Mouse (Mus musculus): ENCODE data around the gene Ncor2. TPM values are rescaled to one million over a fixed set of nuclear protein-coding genes. Genes with fewer than 3 reads are reported as not detected.

Gene Ncor2
- total RNA-seq, 2 experiments from 2014 or later = 228 to 270 TPM

- H3K27ac ChIP-seq = no peak overlapping the region
- no peak for TF ChIP-seq CTCF (IDR thresholded peaks at IDR 0.05)
- DNase-seq (ENCODE audit: extremely low spot score in 1 of 2, low spot score in 2 of 2) = no peak
- no peak overlapping the region for H3K4me3 ChIP-seq
- intact Hi-C loops (cut with DNase I) = no loop called here
These were observed 58.3 kb downstream of the Ncor2 start for GRCm38 (mm10) chr5:125120517-125121303.

- intact Hi-C loops (cut with DNase I) = no loop called here
- Histone ChIP-seq H3K27ac (no peak overlapping the region), H3K4me3 (no peak overlapping the region)
- no peak for DNase-seq (ENCODE audit: extremely low spot score in 1 of 2, low spot score in 2 of 2)
- TF ChIP-seq CTCF (IDR thresholded peaks at IDR 0.05) = no peak
These were observed 61.8 kb downstream of the Ncor2 start for GRCm38 (mm10) chr5:125117238-125117637.

- intact Hi-C loops (cut with DNase I) = loop anchor here (2.0 kb wide), 1 partner anchor 28 kb away; no protein-coding TSS in a partner anchor
- no peak for TF ChIP-seq CTCF (IDR thresholded peaks at IDR 0.05)
- peak in 1 of 2 experiments; percentile 32 for DNase-seq (ENCODE audit: extremely low spot score in 1 of 2, low spot score in 2 of 2)
- Histone ChIP-seq H3K27ac (no peak overlapping the region), H3K4me3 (no peak overlapping the region)
These were observed 66.0 kb downstream of the Ncor2 start for GRCm38 (mm10) chr5:125113029-125113428.

- Histone ChIP-seq H3K27ac (peak overlapping the region; percentile 55; the same call in 1 of the 2 replicates), H3K4me3 (no peak overlapping the region)
- intact Hi-C loops (cut with DNase I) = loop anchor here (2.0 kb wide), 1 partner anchor 28 kb away; no protein-coding TSS in a partner anchor
- DNase-seq (ENCODE audit: extremely low spot score in 1 of 2, low spot score in 2 of 2) = no peak
- no peak for TF ChIP-seq CTCF (IDR thresholded peaks at IDR 0.05)
These were observed 66.4 kb downstream of the Ncor2 start for GRCm38 (mm10) chr5:125112588-125112987.

- TF ChIP-seq CTCF (IDR thresholded peaks at IDR 0.05) = no peak
- DNase-seq (ENCODE audit: extremely low spot score in 1 of 2, low spot score in 2 of 2) = peak in 1 of 2 experiments; percentile 48
- intact Hi-C loops (cut with DNase I) = no loop called here
- H3K4me3 ChIP-seq = no peak overlapping the region
- peak overlapping the region; percentile 3; the same call in 1 of the 2 replicates for H3K27ac ChIP-seq
These were observed 67.9 kb downstream of the Ncor2 start for GRCm38 (mm10) chr5:125111137-125111536.

- H3K4me3 ChIP-seq = no peak overlapping the region
- TF ChIP-seq CTCF (IDR thresholded peaks at IDR 0.05) = no peak
- H3K27ac ChIP-seq = no peak overlapping the region; the same call in 1 of the 2 replicates
- intact Hi-C loops (cut with DNase I) = no loop called here
- DNase-seq (ENCODE audit: extremely low spot score in 1 of 2, low spot score in 2 of 2) = no peak
These were observed 68.3 kb downstream of the Ncor2 start for GRCm38 (mm10) chr5:125110722-125111121.

- no peak overlapping the region for H3K4me3 ChIP-seq
- H3K27ac ChIP-seq = no peak overlapping the region
- no peak for DNase-seq (ENCODE audit: extremely low spot score in 1 of 2, low spot score in 2 of 2)
- no peak for TF ChIP-seq CTCF (IDR thresholded peaks at IDR 0.05)
- intact Hi-C loops (cut with DNase I) = no loop called here
These were observed 68.8 kb downstream of the Ncor2 start for GRCm38 (mm10) chr5:125110196-125110595.

- intact Hi-C loops (cut with DNase I) = loop anchor here (1.0 to 5.0 kb wide), 2 partner anchors 161 to 205 kb away; no protein-coding TSS in a partner anchor
- H3K4me3 ChIP-seq = no peak overlapping the region
- TF ChIP-seq CTCF (IDR thresholded peaks at IDR 0.05) = peak; percentile 71
- no peak overlapping the region for H3K27ac ChIP-seq
- DNase-seq (ENCODE audit: extremely low spot score in 1 of 2, low spot score in 2 of 2) = peak; percentile 47 to 50
These were observed 71.9 kb downstream of the Ncor2 start for GRCm38 (mm10) chr5:125107011-125107651.

GRCm38 (mm10) chr5:125106191-125106590 lies 72.8 kb downstream of the Ncor2 start:
- intact Hi-C loops (cut with DNase I) = loop anchor here (5.0 kb wide), 1 partner anchor 204 kb away; no protein-coding TSS in a partner anchor
- Histone ChIP-seq H3K27ac (no peak overlapping the region; the same call in 1 of the 2 replicates), H3K4me3 (no peak overlapping the region)
- no peak for TF ChIP-seq CTCF (IDR thresholded peaks at IDR 0.05)
- DNase-seq (ENCODE audit: extremely low spot score in 1 of 2, low spot score in 2 of 2) = peak; percentile 43 to 51

GRCm38 (mm10) chr5:125104841-125105240 lies 74.2 kb downstream of the Ncor2 start:
- TF ChIP-seq CTCF (IDR thresholded peaks at IDR 0.05) = no peak
- Histone ChIP-seq H3K4me3 (no peak overlapping the region), H3K27ac (no peak overlapping the region)
- intact Hi-C loops (cut with DNase I) = loop anchor here (5.0 kb wide), 1 partner anchor 203 kb away; no protein-coding TSS in a partner anchor
- DNase-seq (ENCODE audit: extremely low spot score in 1 of 2, low spot score in 2 of 2) = no peak

GRCm38 (mm10) chr5:125103396-125103795 lies 75.6 kb downstream of the Ncor2 start:
- H3K27ac ChIP-seq = no peak overlapping the region
- intact Hi-C loops (cut with DNase I) = no loop called here
- no peak overlapping the region for H3K4me3 ChIP-seq
- TF ChIP-seq CTCF (IDR thresholded peaks at IDR 0.05) = no peak
- no peak for DNase-seq (ENCODE audit: extremely low spot score in 1 of 2, low spot score in 2 of 2)

GRCm38 (mm10) chr5:125102907-125103306 lies 76.1 kb downstream of the Ncor2 start:
- intact Hi-C loops (cut with DNase I) = no loop called here
- no peak for TF ChIP-seq CTCF (IDR thresholded peaks at IDR 0.05)
- Histone ChIP-seq H3K4me3 (no peak overlapping the region), H3K27ac (no peak overlapping the region)
- no peak for DNase-seq (ENCODE audit: extremely low spot score in 1 of 2, low spot score in 2 of 2)
